8 mouse cellular contexts compared by ENCODE assay signal in the genomic region with DNA sequence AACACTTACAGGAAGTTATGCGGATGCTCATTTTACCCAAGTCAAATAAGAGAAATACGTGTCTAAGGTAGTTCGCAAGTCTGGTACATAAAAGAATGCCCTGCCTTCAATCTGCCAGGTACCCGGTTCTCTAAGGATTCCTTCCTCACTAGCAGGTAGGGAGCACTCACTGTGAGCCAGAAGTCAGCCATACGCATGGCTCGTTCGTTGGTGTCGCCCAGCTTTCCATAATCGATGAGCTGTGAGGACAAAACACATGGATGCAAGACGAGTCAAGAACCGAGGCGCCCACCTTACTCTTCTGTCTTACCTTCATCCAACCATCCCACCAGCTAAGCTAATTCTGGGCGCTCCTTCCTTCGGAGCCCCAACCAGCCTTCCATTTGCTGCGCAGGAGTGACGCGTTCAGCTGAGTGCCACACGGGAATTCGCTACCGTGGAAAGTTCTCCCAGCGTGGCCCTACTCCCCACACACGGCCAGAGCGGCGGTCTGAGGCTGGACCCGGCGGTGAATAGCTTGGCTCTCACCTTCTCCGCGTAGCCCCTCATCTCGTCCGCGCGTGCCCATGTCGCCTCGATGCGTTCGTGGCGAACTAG. TPM values are rescaled to one million over a fixed set of nuclear protein-coding genes. Genes with fewer than 3 reads are reported as not detected.
DNase-seq lines count a peak whose midpoint lies in the region; ATAC-seq and TF ChIP-seq lines count a peak whose summit lies in the region.

No protein-coding gene starts in this region.

- H3K9me3 ChIP-seq in ES-Bruce4 (replicated peaks; ENCODE audit: control insufficient read depth, insufficient read depth, low read length, poor library complexity, severe bottlenecking) = no peaks in the 10 kb centered on the region
- H3K9me3 ChIP-seq in liver, embryonic 11.5 days (ENCODE audit: control insufficient read depth, low read length) = no peaks in the 10 kb centered on the region; the same call in 1 of the 2 replicates
- H3K9me3 ChIP-seq in stomach, postnatal 0 days (ENCODE audit: control insufficient read depth, low read length) = no peaks in the 10 kb centered on the region

- 2% methylated on average over 37 of the region's 37 CpGs for WGBS in kidney, adult 2 months
- WGBS in liver, embryonic 11.5 days = 3% methylated on average over 37 of the region's 37 CpGs
- 3% methylated on average over 37 of the region's 37 CpGs for WGBS in stomach, postnatal 0 days

- H3K9ac ChIP-seq in ES-Bruce4 (ENCODE audit: low read depth, poor library complexity, severe bottlenecking) = peak overlapping the region; percentile 88
- H3K9ac ChIP-seq in liver, embryonic 11.5 days (ENCODE audit: low read depth, low read length) = peak overlapping the region; percentile 99
- H3K9ac ChIP-seq in stomach, postnatal 0 days (ENCODE audit: low read length) = peak overlapping the region; percentile 96

- TF ChIP-seq POLR2A in kidney, adult 2 months (IDR thresholded peaks at IDR 0.05; ENCODE audit: low read depth, low read length) = no peak
- no peak for TF ChIP-seq POLR2A in ES-Bruce4 (IDR thresholded peaks at IDR 0.05; ENCODE audit: insufficient read depth, low read length)

- peak overlapping the region; percentile 85 for H3K4me2 ChIP-seq in liver, embryonic 11.5 days
- H3K4me2 ChIP-seq in stomach, postnatal 0 days (replicated peaks; ENCODE audit: low read depth) = peak overlapping the region; percentile 79

- no peak for TF ChIP-seq CTCF in kidney, adult 2 months (conservative IDR thresholded peaks at IDR 0.05; ENCODE audit: insufficient read depth, insufficient read length, low read depth, low read length)
- no peak for TF ChIP-seq CTCF in ES-Bruce4 (IDR thresholded peaks at IDR 0.05; ENCODE audit: low read depth, low read length)
- no peak for TF ChIP-seq CTCF in stomach, postnatal 0 days (IDR thresholded peaks at IDR 0.05; ENCODE audit: low read depth)

- H3K36me3 ChIP-seq in kidney, adult 2 months (ENCODE audit: control insufficient read depth, insufficient read depth, low read length) = no peaks in the 10 kb centered on the region; the same call in none of the 2 replicates
- H3K36me3 ChIP-seq in ES-Bruce4 (ENCODE audit: control insufficient read depth, insufficient read depth, low read length, poor library complexity, severe bottlenecking) = peaks cover 15% of the 10 kb centered on the region
- H3K36me3 ChIP-seq in liver, embryonic 11.5 days (ENCODE audit: control insufficient read depth, insufficient read depth, low read length) = peaks cover 12% of the 10 kb centered on the region
- H3K36me3 ChIP-seq in stomach, postnatal 0 days (ENCODE audit: control insufficient read depth, insufficient read depth, low read length) = no peaks in the 10 kb centered on the region

- H3K27ac ChIP-seq in kidney, adult 2 months (ENCODE audit: insufficient read depth, low read depth, low read length) = peak overlapping the region; percentile 74
- 0 out of 2 replicates have a peak overlapping the region, but pooled peaks have one; percentile 8 for H3K27ac ChIP-seq in ES-Bruce4 (ENCODE audit: insufficient read depth, low read length)
- peak overlapping the region; percentile 66 for H3K27ac ChIP-seq in liver, embryonic 11.5 days (ENCODE audit: low read depth, low read length)
- H3K27ac ChIP-seq in stomach, postnatal 0 days (replicated peaks) = peak overlapping the region; percentile 92

- TF ChIP-seq EP300 in ES-Bruce4 (IDR thresholded peaks at IDR 0.05; ENCODE audit: insufficient read depth, low read depth, low read length) = no peak
- no peak for TF ChIP-seq EP300 in stomach, postnatal 0 days (optimal IDR thresholded peaks at IDR 0.05)

- no peaks in the 10 kb centered on the region for H3K27me3 ChIP-seq in kidney, adult 2 months (replicated peaks; ENCODE audit: control insufficient read depth, insufficient read depth, low read length)
- no peaks in the 10 kb centered on the region for H3K27me3 ChIP-seq in ES-Bruce4 (ENCODE audit: control insufficient read depth, insufficient read depth, low read length, poor library complexity, severe bottlenecking)
- no peaks in the 10 kb centered on the region for H3K27me3 ChIP-seq in liver, embryonic 11.5 days (replicated peaks; ENCODE audit: control insufficient read depth, insufficient read depth, low read length)
- no peaks in the 10 kb centered on the region for H3K27me3 ChIP-seq in stomach, postnatal 0 days (ENCODE audit: control insufficient read depth, insufficient read depth, low read length)

- DNase-seq in kidney, adult 2 months = peak; percentile 29
- DNase-seq in kidney, postnatal 10 days = no peak
- DNase-seq in liver, embryonic 11.5 days (ENCODE audit: low spot score) = no peak
- DNase-seq in stomach, postnatal 0 days (ENCODE audit: low spot score) = no peak
- DNase-seq in urinary bladder, postnatal 14 days (ENCODE audit: low spot score) = no peak
- DNase-seq in embryo, embryonic 9.5 days (ENCODE audit: extremely low spot score) = no peak

- peak; percentile 45; the same call in 1 of the 2 replicates for ATAC-seq in erythroid progenitor cell, adult 5-6 weeks (replicated peaks; ENCODE audit: low FRiP score, poor library complexity, severe bottlenecking)
- no peak; the same call in none of the 2 replicates for ATAC-seq in liver, embryonic 11.5 days (replicated peaks; ENCODE audit: low FRiP score)
- no peak; the same call in 1 of the 2 replicates for ATAC-seq in stomach, postnatal 0 days (ENCODE audit: low FRiP score, low TSS enrichment)

- peak overlapping the region; percentile 85 for H3K4me3 ChIP-seq in kidney, adult 2 months (ENCODE audit: insufficient read depth, low read depth, low read length)
- peak overlapping the region; percentile 96 for H3K4me3 ChIP-seq in ES-Bruce4 (ENCODE audit: low read depth, low read length)
- H3K4me3 ChIP-seq in liver, embryonic 11.5 days (ENCODE audit: low read depth, low read length) = peak overlapping the region; percentile 92
- H3K4me3 ChIP-seq in stomach, postnatal 0 days (ENCODE audit: low read depth, low read length) = peak overlapping the region; percentile 92

- peaks cover 7% of the 10 kb centered on the region; the same call in 1 of the 2 replicates for H3K4me1 ChIP-seq in kidney, adult 2 months (ENCODE audit: control insufficient read depth, insufficient read depth, low read length)
- no peaks in the 10 kb centered on the region for H3K4me1 ChIP-seq in ES-Bruce4 (ENCODE audit: control insufficient read depth, insufficient read depth, low read length)
- H3K4me1 ChIP-seq in liver, embryonic 11.5 days (replicated peaks; ENCODE audit: control insufficient read depth, insufficient read depth, low read length) = peaks cover 9% of the 10 kb centered on the region
- H3K4me1 ChIP-seq in stomach, postnatal 0 days (replicated peaks; ENCODE audit: control insufficient read depth, insufficient read depth) = 0 out of 2 replicates have a peak, but pooled peaks cover 3% of the 10 kb centered on the region

RNA-seq across cellular contexts. Expression of a gene that starts 0.5 kb away (rescaled TPM):
- polyA plus RNA-seq in kidney, adult 2 months (2012; rRNA removed) = 271 and 278 TPM in 2 replicates
- 103 and 108 TPM in 2 replicates for polyA plus RNA-seq in ES-Bruce4 (2011; ENCODE audit: insufficient read depth, insufficient read length, low read depth, missing spikeins)
- total RNA-seq in erythroid progenitor cell, adult 5-6 weeks (2015; ENCODE audit: low replicate concordance) = 27.8 and 38.1 TPM in 2 replicates
- total RNA-seq in erythroid progenitor cell, adult 5-6 weeks (2017; ENCODE audit: low replicate concordance) = 15.9 and 28.3 TPM in 2 replicates
- 432 and 453 TPM in 2 replicates for polyA plus RNA-seq in liver, embryonic 11.5 days (2014; fragmentation: Nextera tagmentation; extraction: Ambion mirVana)
- 320 and 359 TPM in 2 replicates for polyA plus RNA-seq in stomach, postnatal 0 days (2015; fragmentation: Nextera tagmentation; extraction: Ambion mirVana)

RNA-seq across cellular contexts. Expression of a gene that starts 22.9 kb away (rescaled TPM):
- polyA plus RNA-seq in kidney, adult 2 months (2012; rRNA removed) = 5.9 and 7.1 TPM in 2 replicates
- 0.37 and 0.55 TPM in 2 replicates for polyA plus RNA-seq in ES-Bruce4 (2011; ENCODE audit: insufficient read depth, insufficient read length, low read depth, missing spikeins)
- total RNA-seq in erythroid progenitor cell, adult 5-6 weeks (2015; ENCODE audit: low replicate concordance) = not detected in 2 replicates
- total RNA-seq in erythroid progenitor cell, adult 5-6 weeks (2017; ENCODE audit: low replicate concordance) = not detected in 2 replicates
- 5.0 and 5.8 TPM in 2 replicates for polyA plus RNA-seq in liver, embryonic 11.5 days (2014; fragmentation: Nextera tagmentation; extraction: Ambion mirVana)
- polyA plus RNA-seq in stomach, postnatal 0 days (2015; fragmentation: Nextera tagmentation; extraction: Ambion mirVana) = 2.5 and 2.8 TPM in 2 replicates

RNA-seq across cellular contexts. Expression of a gene that starts 58.3 kb away (rescaled TPM):
- 251 and 309 TPM in 2 replicates for polyA plus RNA-seq in kidney, adult 2 months (2012; rRNA removed)
- polyA plus RNA-seq in ES-Bruce4 (2011; ENCODE audit: insufficient read depth, insufficient read length, low read depth, missing spikeins) = 68.2 and 74.8 TPM in 2 replicates
- 61.2 and 72.8 TPM in 2 replicates for total RNA-seq in erythroid progenitor cell, adult 5-6 weeks (2015; ENCODE audit: low replicate concordance)
- total RNA-seq in erythroid progenitor cell, adult 5-6 weeks (2017; ENCODE audit: low replicate concordance) = 35.4 and 38.4 TPM in 2 replicates
- polyA plus RNA-seq in liver, embryonic 11.5 days (2014; fragmentation: Nextera tagmentation; extraction: Ambion mirVana) = 77.3 and 80.0 TPM in 2 replicates
- 46.1 and 52.6 TPM in 2 replicates for polyA plus RNA-seq in stomach, postnatal 0 days (2015; fragmentation: Nextera tagmentation; extraction: Ambion mirVana)

Comparison
In these comparisons a context has a peak if more than half of its experiments do, and no peak if none do; other contexts are left out.
1. H3K27ac ChIP-seq: peak in every context shown above with its lines; median percentile 92 in stomach, postnatal 0 days; 74 in kidney, adult 2 months; 66 in liver, embryonic 11.5 days; 8 in ES-Bruce4.